Mouse (Mus musculus): ENCODE data around the gene Adora2a. TPM values are rescaled to one million over a fixed set of nuclear protein-coding genes. Genes with fewer than 3 reads are reported as not detected.
A peak's percentile ranks its signal among the peaks of the same experiment; 100 is the strongest.

Gene Adora2a
- total RNA-seq, 2 experiments from 2014 or later = 17.6 to 26.3 TPM

GRCm38 (mm10) chr10:75304413-75304812, 12.3 kb upstream of the Adora2a start:
- intact Hi-C loops (cut with DNase I) = no loop called here
- DNase-seq (ENCODE audit: low spot score in 2 of 2) = no peak

- intact Hi-C loops (cut with DNase I) = no loop called here
- DNase-seq (ENCODE audit: low spot score in 2 of 2) = no peak
Observed at GRCm38 (mm10) chr10:75307130-75307529, 9.5 kb upstream of the Adora2a start.

- no peak for DNase-seq (ENCODE audit: low spot score in 2 of 2)
- intact Hi-C loops (cut with DNase I) = no loop called here
Observed at GRCm38 (mm10) chr10:75312361-75312760, 4.3 kb upstream of the Adora2a start.

- DNase-seq (ENCODE audit: low spot score in 2 of 2) = no peak
- intact Hi-C loops (cut with DNase I) = no loop called here
Observed at GRCm38 (mm10) chr10:75314190-75314980, 2.3 kb upstream of the Adora2a start.

GRCm38 (mm10) chr10:75315756-75316155, 921 bp upstream of the Adora2a start:
- intact Hi-C loops (cut with DNase I) = loop anchor here (5.0 kb wide), 2 partner anchors 122 to 172 kb away; no protein-coding TSS in a partner anchor
- no peak for DNase-seq (ENCODE audit: low spot score in 2 of 2)

GRCm38 (mm10) chr10:75316472-75316871, 205 bp upstream of the Adora2a start:
- intact Hi-C loops (cut with DNase I) = loop anchor here (5.0 kb wide), 2 partner anchors 121 to 171 kb away; no protein-coding TSS in a partner anchor
- no peak for DNase-seq (ENCODE audit: low spot score in 2 of 2)

GRCm38 (mm10) chr10:75316908-75317761, 458 bp downstream of the Adora2a start:
- intact Hi-C loops (cut with DNase I) = loop anchor here (5.0 kb wide), 2 partner anchors 120 to 170 kb away; no protein-coding TSS in a partner anchor
- DNase-seq (ENCODE audit: low spot score in 2 of 2) = peak in 1 of 2 experiments; percentile 36

- intact Hi-C loops (cut with DNase I) = loop anchor here (5.0 kb wide), 2 partner anchors 119 to 169 kb away; no protein-coding TSS in a partner anchor
- DNase-seq (ENCODE audit: low spot score in 2 of 2) = no peak
Observed at GRCm38 (mm10) chr10:75318206-75318605, 1.5 kb downstream of the Adora2a start.

- intact Hi-C loops (cut with DNase I) = no loop called here
- DNase-seq (ENCODE audit: low spot score in 2 of 2) = no peak
Observed at GRCm38 (mm10) chr10:75320321-75320720, 3.6 kb downstream of the Adora2a start.

GRCm38 (mm10) chr10:75322966-75323365, 6.3 kb downstream of the Adora2a start:
- intact Hi-C loops (cut with DNase I) = no loop called here
- no peak for DNase-seq (ENCODE audit: low spot score in 2 of 2)

GRCm38 (mm10) chr10:75323986-75324385, 7.3 kb downstream of the Adora2a start:
- DNase-seq (ENCODE audit: low spot score in 2 of 2) = no peak
- intact Hi-C loops (cut with DNase I) = no loop called here

- DNase-seq (ENCODE audit: low spot score in 2 of 2) = no peak
- intact Hi-C loops (cut with DNase I) = no loop called here
Observed at GRCm38 (mm10) chr10:75324391-75324790, 7.7 kb downstream of the Adora2a start.

GRCm38 (mm10) chr10:75325821-75326220, 9.1 kb downstream of the Adora2a start:
- no peak for DNase-seq (ENCODE audit: low spot score in 2 of 2)
- intact Hi-C loops (cut with DNase I) = no loop called here

GRCm38 (mm10) chr10:75326553-75326952, 9.9 kb downstream of the Adora2a start:
- DNase-seq (ENCODE audit: low spot score in 2 of 2) = no peak
- intact Hi-C loops (cut with DNase I) = no loop called here

GRCm38 (mm10) chr10:75327081-75327480, 10.4 kb downstream of the Adora2a start:
- intact Hi-C loops (cut with DNase I) = no loop called here
- DNase-seq (ENCODE audit: low spot score in 2 of 2) = no peak

GRCm38 (mm10) chr10:75328201-75328704, 11.6 kb downstream of the Adora2a start:
- intact Hi-C loops (cut with DNase I) = no loop called here
- no peak for DNase-seq (ENCODE audit: low spot score in 2 of 2)

- DNase-seq (ENCODE audit: low spot score in 2 of 2) = no peak
- intact Hi-C loops (cut with DNase I) = no loop called here
Observed at GRCm38 (mm10) chr10:75332268-75332667, 15.6 kb downstream of the Adora2a start.

GRCm38 (mm10) chr10:75333176-75333776, 16.6 kb downstream of the Adora2a start:
- intact Hi-C loops (cut with DNase I) = no loop called here
- no peak for DNase-seq (ENCODE audit: low spot score in 2 of 2)

- DNase-seq (ENCODE audit: low spot score in 2 of 2) = no peak
- intact Hi-C loops (cut with DNase I) = no loop called here
Observed at GRCm38 (mm10) chr10:75334175-75334574, 17.5 kb downstream of the Adora2a start.

- intact Hi-C loops (cut with DNase I) = no loop called here
- DNase-seq (ENCODE audit: low spot score in 2 of 2) = no peak
Observed at GRCm38 (mm10) chr10:75335075-75335474, 18.4 kb downstream of the Adora2a start.
